Mouse (Mus musculus): ENCODE results near the gene Atp8b3. TPM values are rescaled to one million over a fixed set of nuclear protein-coding genes. Genes with fewer than 3 reads are reported as not detected.

Gene Atp8b3
- polyA plus RNA-seq, 1 experiment from 2014 or later: not detected

DNA sequence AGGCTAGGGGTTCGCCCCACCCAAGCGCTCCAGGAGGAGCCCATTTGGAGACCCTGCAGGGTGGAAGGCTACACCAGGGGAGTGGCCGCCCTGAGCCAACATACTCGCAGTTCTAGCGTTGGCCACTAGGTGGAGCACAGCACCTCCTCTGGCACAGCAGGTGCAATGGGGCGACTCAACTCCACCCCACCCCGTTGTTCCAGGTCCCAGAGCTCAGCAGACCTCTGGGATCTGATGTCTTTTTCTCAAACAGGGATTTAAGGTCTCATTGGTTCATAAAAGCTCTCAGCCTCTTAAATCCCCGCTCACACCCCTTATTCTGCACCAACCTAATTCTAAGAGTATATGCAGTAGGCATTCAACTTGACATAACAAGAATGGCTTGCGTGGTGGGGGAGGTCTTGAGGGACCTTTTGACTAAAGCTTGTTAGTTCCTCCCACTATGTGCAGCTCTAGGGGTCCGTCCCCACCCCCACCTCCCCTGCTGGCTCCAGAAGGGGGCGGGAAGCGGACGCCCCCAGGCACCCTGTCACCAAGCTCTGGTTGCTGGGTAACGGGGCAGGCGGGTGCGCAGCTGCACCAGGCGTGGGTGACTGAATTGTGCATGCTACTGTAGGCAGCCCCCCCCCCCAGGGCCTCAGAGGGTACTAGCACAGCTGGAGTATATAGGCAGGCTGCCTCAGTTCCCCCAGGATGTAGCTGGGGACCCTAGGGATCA is 27.6 kb upstream of the Atp8b3 start:
- WGBS (ENCODE audit: insufficient replicate concordance): 34% methylated on average over 17 of the region's 17 CpGs
- Histone ChIP-seq H3K27me3 (no peaks in the 10 kb centered on the region), H3K4me2 (no peak overlapping the region), H3K27ac (replicated peaks) (peak overlapping the region; percentile 56), H3K9me3 (replicated peaks) (no peaks in the 10 kb centered on the region), H3K36me3 (replicated peaks) (peaks cover 40% of the 10 kb centered on the region), H3K4me3 (replicated peaks) (no peak overlapping the region), H3K9ac (no peak overlapping the region), H3K4me1 (replicated peaks) (peaks cover 67% of the 10 kb centered on the region)
- ATAC-seq (ENCODE audit: insufficient read depth): no peak

DNA sequence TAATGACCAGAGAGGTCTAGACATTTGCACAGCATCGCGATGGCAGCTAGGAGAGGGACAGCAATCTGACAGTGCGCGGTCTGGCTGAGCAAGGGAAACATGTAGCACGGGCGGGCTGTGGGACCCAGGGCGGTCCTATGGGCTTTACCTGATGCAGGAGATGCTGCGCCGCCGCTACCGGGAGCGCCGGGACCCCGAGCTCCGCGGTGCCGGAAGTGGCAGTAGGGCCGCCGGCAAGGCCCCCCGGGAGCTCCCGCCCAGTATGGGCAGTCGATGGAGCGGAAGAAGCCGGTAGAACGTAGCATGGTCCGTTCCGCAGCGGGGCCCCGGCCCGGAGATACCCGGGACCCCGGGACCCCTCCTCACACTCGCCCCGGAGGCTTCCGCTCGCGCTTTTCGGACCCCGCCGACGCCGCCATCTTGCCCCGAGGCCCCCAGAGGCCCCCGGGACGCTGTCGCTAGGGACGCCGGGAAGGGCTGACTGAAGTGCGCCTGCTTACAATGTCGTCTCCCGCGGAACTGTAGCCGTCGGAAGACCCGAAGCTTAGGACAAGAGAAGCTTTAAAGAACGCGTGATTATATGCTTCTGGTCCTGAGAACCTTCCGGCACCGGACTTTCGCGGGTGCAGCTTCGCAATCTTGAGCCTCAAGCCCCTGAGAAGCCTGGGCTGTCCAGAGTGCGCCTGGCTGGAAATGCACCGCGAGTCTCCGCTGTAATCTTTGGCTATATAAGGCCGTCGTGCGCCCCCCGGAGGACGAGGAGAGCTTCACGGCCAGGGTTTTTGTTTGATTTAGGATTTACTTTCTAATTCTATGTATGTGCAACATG is 22.4 kb upstream of the Atp8b3 start, which contains the start of gene Rexo1:
TSS of gene Rexo1 (minus strand) at position 445 of the 829 bp plus-strand sequence.
- Histone ChIP-seq H3K27me3 (no peaks in the 10 kb centered on the region), H3K9ac (peak within 1 kb of the TSS; percentile 93), H3K4me2 (peak within 1 kb of the TSS; percentile 86), H3K36me3 (replicated peaks) (peaks cover 13% of the 10 kb centered on the region), H3K4me3 (replicated peaks) (peak within 1 kb of the TSS; percentile 99), H3K4me1 (replicated peaks) (peaks cover 59% of the 10 kb centered on the region), H3K9me3 (replicated peaks) (no peaks in the 10 kb centered on the region), H3K27ac (replicated peaks) (peak within 1 kb of the TSS; percentile 90)
- ATAC-seq (ENCODE audit: insufficient read depth): peak; percentile 81
- WGBS (ENCODE audit: insufficient replicate concordance): under 1% methylated on average over 72 of the region's 72 CpGs

DNA sequence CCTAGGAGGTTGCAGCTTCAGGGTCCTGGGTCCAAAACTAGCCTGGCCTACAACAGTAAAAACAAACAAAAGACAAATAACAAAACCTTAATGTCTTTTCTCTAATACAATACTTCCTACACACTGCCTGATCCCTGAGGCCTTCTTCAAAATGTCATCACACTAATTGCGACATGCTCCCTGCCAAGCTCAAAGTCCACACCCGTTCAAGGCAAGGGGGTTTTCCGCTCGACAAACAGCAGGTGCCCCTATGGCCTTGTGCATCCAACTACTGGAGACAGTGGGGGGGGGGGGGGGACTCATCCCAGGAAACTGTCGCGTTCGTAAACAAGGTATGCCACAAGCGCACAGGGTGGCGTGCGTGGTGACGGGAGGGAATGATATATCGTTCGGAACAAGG is 21.7 kb upstream of the Atp8b3 start:
- Histone ChIP-seq H3K9ac (peak overlapping the region; percentile 93), H3K27me3 (no peaks in the 10 kb centered on the region), H3K4me1 (replicated peaks) (peaks cover 53% of the 10 kb centered on the region), H3K4me2 (peak overlapping the region; percentile 86), H3K4me3 (replicated peaks) (peak overlapping the region; percentile 99), H3K36me3 (replicated peaks) (peaks cover 7% of the 10 kb centered on the region), H3K27ac (replicated peaks) (peak overlapping the region; percentile 90), H3K9me3 (replicated peaks) (no peaks in the 10 kb centered on the region)
- under 1% methylated on average over 13 of the region's 13 CpGs for WGBS (ENCODE audit: insufficient replicate concordance)
- ATAC-seq (ENCODE audit: insufficient read depth): peak; percentile 10; the same call in 1 of the 2 replicates

DNA sequence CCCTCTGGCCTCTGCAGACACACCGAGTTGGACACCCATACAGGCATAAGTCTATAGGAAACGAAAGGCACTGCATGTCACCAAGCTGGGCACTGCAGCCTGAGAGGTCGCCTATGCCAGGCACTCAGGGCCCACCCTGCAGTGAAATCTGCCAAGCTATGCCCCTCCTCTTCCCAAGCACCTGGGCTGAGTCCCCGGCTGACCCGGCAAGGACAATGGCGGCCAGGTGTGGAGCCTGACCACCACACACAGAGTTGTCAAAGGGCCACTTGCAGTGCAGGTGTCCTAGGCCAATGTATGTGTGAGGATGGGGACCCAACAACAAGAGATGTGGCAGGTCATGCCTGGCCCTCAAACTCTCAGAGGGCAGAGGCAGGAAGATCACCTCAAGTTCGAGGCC is 20.5 kb upstream of the Atp8b3 start:
- no peak for ATAC-seq (ENCODE audit: insufficient read depth)
- peak overlapping the region; percentile 39; the same call in 1 of the 2 replicates for H3K9ac ChIP-seq
- H3K4me1 ChIP-seq (replicated peaks): peaks cover 62% of the 10 kb centered on the region
- no peaks in the 10 kb centered on the region for H3K36me3 ChIP-seq (replicated peaks)
- 82% methylated on average over 7 of the region's 7 CpGs for WGBS (ENCODE audit: insufficient replicate concordance)
- H3K27ac ChIP-seq (replicated peaks): no peak overlapping the region
- H3K4me2 ChIP-seq: peak overlapping the region; percentile 86
- H3K9me3 ChIP-seq (replicated peaks): no peaks in the 10 kb centered on the region
- no peaks in the 10 kb centered on the region for H3K27me3 ChIP-seq
- peak overlapping the region; percentile 99 for H3K4me3 ChIP-seq (replicated peaks)

DNA sequence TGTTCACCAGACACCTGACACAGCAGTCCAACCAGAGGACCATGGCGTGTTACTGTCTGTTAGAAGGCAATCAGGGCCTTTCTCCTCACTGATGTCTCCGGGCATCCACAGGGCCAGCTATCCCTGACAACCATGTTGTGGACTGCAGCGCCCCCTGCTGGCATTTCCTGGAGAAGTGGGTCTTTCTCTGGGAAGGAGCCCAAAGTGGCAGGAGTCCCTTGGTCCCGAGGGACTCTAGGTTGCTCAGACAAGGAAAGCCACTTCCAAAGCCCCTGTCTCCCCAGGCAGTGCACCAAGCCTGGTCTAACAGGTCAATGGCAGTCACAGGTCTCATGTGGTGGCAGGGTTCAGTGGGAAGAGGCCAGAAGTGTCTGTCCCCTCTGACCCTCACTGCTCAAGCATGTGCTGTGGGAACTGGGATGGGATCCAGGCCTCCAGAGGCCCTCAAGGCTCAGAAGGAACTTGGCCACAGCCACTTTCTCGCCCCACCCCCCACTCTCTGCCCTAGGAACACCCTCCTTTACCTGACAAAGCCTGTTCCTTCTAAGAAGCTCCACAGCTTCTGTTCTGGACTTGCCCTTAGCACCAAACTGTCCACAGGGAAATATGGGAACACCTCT is 18.5 kb upstream of the Atp8b3 start:
- H3K27me3 ChIP-seq: no peaks in the 10 kb centered on the region
- H3K4me3 ChIP-seq (replicated peaks): no peak overlapping the region
- peak overlapping the region; percentile 33; the same call in 1 of the 2 replicates for H3K27ac ChIP-seq (replicated peaks)
- peak overlapping the region; percentile 15; the same call in 1 of the 2 replicates for H3K9ac ChIP-seq
- no peaks in the 10 kb centered on the region for H3K36me3 ChIP-seq (replicated peaks)
- 28% methylated on average over 5 of the region's 5 CpGs for WGBS (ENCODE audit: insufficient replicate concordance)
- peaks cover 80% of the 10 kb centered on the region for H3K4me1 ChIP-seq (replicated peaks)
- no peaks in the 10 kb centered on the region for H3K9me3 ChIP-seq (replicated peaks)
- ATAC-seq (ENCODE audit: insufficient read depth): no peak
- H3K4me2 ChIP-seq: peak overlapping the region; percentile 10; the same call in 1 of the 2 replicates

DNA sequence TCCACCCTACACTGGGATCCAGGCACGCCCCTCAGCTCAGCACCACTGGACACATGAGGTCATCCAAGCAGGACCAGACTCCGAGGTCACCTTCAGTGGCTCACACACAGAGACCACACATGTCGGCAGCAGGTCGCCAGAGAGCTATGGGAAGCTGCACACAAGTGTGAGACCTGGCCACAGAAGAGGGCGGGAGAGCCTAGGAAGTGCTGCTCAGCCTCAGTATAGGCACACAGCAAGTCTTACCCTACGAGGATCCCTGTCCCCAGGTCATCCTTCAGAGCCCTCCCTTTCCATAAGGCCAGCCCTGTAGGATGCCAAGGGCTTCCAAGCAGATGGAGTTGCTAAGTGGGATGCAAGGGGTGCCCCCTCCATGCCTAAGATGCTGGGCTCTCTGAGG is 15.1 kb upstream of the Atp8b3 start:
- Histone ChIP-seq H3K4me3 (replicated peaks) (peak overlapping the region; percentile 41), H3K9me3 (replicated peaks) (no peaks in the 10 kb centered on the region), H3K4me2 (peak overlapping the region; percentile 85), H3K9ac (peak overlapping the region; percentile 61), H3K27ac (replicated peaks) (peak overlapping the region; percentile 96), H3K4me1 (replicated peaks) (peaks cover 71% of the 10 kb centered on the region), H3K36me3 (replicated peaks) (peaks cover 20% of the 10 kb centered on the region), H3K27me3 (no peaks in the 10 kb centered on the region)
- ATAC-seq (ENCODE audit: insufficient read depth): peak; percentile 51
- WGBS (ENCODE audit: insufficient replicate concordance): 43% methylated on average over 6 of the region's 6 CpGs

DNA sequence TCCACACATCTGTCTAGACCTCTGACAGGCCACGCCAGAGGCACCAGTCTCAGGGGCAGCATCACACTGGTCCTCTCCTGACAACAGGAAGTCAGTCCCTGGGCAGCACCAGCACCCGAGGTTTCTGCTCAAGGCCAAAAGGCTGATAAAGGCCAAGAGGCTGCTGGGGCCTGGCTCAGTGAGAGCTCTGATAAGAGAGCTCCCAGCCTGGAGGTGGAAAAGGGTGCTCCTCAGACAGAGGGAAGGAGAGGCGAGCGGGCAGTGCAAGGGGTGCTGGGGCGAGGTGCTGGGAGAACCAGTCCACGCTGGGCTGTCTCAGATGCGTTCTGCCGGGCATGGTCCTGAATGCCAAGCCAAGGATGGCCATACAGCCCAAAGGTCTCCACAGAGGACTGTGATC is 14.7 kb upstream of the Atp8b3 start:
- peaks cover 24% of the 10 kb centered on the region for H3K36me3 ChIP-seq (replicated peaks)
- H3K4me3 ChIP-seq (replicated peaks): peak overlapping the region; percentile 41
- no peaks in the 10 kb centered on the region for H3K27me3 ChIP-seq
- peak overlapping the region; percentile 96 for H3K27ac ChIP-seq (replicated peaks)
- H3K9me3 ChIP-seq (replicated peaks): no peaks in the 10 kb centered on the region
- H3K4me2 ChIP-seq: peak overlapping the region; percentile 85
- 27% methylated on average over 8 of the region's 8 CpGs for WGBS (ENCODE audit: insufficient replicate concordance)
- peak overlapping the region; percentile 61 for H3K9ac ChIP-seq
- peaks cover 71% of the 10 kb centered on the region for H3K4me1 ChIP-seq (replicated peaks)
- peak; percentile 93 for ATAC-seq (ENCODE audit: insufficient read depth)

DNA sequence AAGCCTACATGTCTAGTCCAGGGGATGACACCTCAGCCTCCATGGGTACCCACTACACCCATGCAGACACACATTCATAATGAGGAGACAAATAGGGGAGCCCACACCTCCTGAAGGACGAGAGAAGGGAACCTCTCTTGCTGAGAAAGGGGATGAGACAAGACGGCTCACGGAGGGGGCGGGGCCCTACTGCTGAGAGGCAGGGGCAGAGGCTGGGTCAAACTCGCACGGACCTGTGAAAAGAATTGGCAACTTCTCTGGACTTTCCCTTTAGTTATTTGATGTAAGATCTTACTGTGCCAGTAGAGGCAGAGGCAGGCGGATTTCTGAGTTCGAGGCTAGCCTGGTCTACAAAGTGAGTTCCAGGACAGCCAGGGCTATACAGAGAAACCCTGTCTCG is 13.4 kb upstream of the Atp8b3 start:
- Histone ChIP-seq H3K4me3 (replicated peaks) (no peak overlapping the region), H3K9me3 (replicated peaks) (no peaks in the 10 kb centered on the region), H3K4me1 (replicated peaks) (peaks cover 71% of the 10 kb centered on the region), H3K27me3 (no peaks in the 10 kb centered on the region), H3K4me2 (0 out of 2 replicates have a peak overlapping the region, but pooled peaks have one; percentile 3), H3K36me3 (replicated peaks) (peaks cover 36% of the 10 kb centered on the region), H3K27ac (replicated peaks) (peak overlapping the region; percentile 96), H3K9ac (peak overlapping the region; percentile 61; the same call in 1 of the 2 replicates)
- no peak for ATAC-seq (ENCODE audit: insufficient read depth)
- WGBS (ENCODE audit: insufficient replicate concordance): 49% methylated on average over 9 of the region's 9 CpGs

DNA sequence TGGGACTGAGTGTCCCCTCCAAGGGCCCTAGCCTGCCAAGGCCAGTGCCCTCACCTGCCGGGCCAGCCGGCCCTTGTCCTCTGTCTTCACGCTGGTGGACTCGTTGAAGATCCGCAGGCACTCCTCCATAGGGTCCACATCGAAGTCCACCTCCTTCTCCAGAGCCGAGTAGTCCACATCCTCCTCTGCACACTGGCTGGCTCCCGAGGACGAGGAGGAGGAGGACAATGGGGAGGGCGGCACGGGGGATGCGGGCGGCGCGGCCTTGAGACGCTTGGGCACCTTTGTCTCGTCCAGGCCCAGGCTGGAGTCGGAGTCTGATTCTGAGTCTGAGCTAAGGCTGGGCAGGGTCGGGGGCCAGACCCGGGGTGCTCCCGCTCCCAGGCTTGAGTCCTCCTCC is 10.4 kb upstream of the Atp8b3 start:
- H3K27ac ChIP-seq (replicated peaks): no peak overlapping the region
- no peaks in the 10 kb centered on the region for H3K9me3 ChIP-seq (replicated peaks)
- no peak overlapping the region for H3K9ac ChIP-seq
- WGBS (ENCODE audit: insufficient replicate concordance): 86% methylated on average over 21 of the region's 21 CpGs
- no peaks in the 10 kb centered on the region for H3K27me3 ChIP-seq
- H3K4me1 ChIP-seq (replicated peaks): peaks cover 65% of the 10 kb centered on the region
- no peak overlapping the region for H3K4me2 ChIP-seq
- no peak overlapping the region for H3K4me3 ChIP-seq (replicated peaks)
- H3K36me3 ChIP-seq (replicated peaks): peaks cover 67% of the 10 kb centered on the region
- no peak for ATAC-seq (ENCODE audit: insufficient read depth)

DNA sequence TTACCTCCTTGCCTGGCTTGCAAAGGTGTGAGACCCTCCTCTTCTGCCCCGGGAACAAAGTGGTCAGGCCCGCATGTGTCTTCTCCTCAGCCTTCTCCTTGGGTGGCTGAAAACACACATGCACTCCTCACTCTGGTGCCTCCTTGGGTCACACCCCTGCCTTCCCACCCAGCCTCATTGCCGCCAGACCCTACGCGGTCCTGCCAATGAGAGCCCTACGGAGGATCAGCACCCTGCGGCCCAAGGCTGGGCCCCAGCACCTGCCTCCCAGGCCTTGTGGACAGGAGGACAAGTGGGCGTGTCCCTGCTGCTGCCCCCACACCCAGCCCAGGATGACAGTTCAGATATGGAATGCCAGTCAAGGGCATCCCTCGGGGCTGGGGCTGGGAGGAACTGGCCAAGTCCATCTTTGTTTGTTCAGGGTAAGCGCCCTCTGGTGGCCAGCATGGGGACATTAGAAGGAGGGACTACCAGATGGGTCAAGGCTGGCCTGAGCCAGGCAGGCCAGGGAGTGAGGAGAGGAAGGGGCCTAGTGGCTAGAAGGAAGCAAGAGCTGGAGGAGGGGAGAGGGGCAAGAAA is 9.6 kb upstream of the Atp8b3 start:
- Histone ChIP-seq H3K36me3 (replicated peaks) (peaks cover 74% of the 10 kb centered on the region), H3K27me3 (no peaks in the 10 kb centered on the region), H3K9ac (no peak overlapping the region), H3K4me3 (replicated peaks) (no peak overlapping the region), H3K4me2 (no peak overlapping the region), H3K9me3 (replicated peaks) (no peaks in the 10 kb centered on the region), H3K4me1 (replicated peaks) (peaks cover 60% of the 10 kb centered on the region), H3K27ac (replicated peaks) (peak overlapping the region; percentile 73)
- 61% methylated on average over 10 of the region's 10 CpGs for WGBS (ENCODE audit: insufficient replicate concordance)
- ATAC-seq (ENCODE audit: insufficient read depth): peak; percentile 7; the same call in 1 of the 2 replicates

Measured in liver, embryonic 15.5 days (tissue).